Mouse (Mus musculus) cerebellum, postnatal 36 days (tissue): ENCODE data around the gene Hist1h2ak.
"Not testable (repeated sequence)": the region's sequence is repeated elsewhere in the genome, so short reads cannot be mapped to it uniquely, and the experiment has no call there.

Experiments
- DNase-seq, 2 experiments: peaks; one replicate each; pipeline ENCODE4 v3.0.0; 2021 to 2022; ENCODE audit warnings: mixed read lengths in 2 of 2

The Hist1h2ak gene

GRCm38 (mm10) chr13:21753524-21754285 is at the start of gene Hist1h2ak, which contains the start of gene Hist1h2bn:
Gene Hist1h2ak, minus strand, starts transcription at chr13:21753827.
Gene Hist1h2bn, plus strand, starts transcription at chr13:21754123.
- DNase-seq, result peak; percentile 40 to 75

- DNase-seq, result not testable (repeated sequence)
Observed at GRCm38 (mm10) chr13:21803058-21803457, 49.4 kb upstream of the Hist1h2ak start.

- DNase-seq, result not testable (repeated sequence)
Observed at GRCm38 (mm10) chr13:21797163-21797562, 43.5 kb upstream of the Hist1h2ak start.

- DNase-seq, result no peak
Observed at GRCm38 (mm10) chr13:21795584-21795983, 42.0 kb upstream of the Hist1h2ak start.

- no peak for DNase-seq
Observed at GRCm38 (mm10) chr13:21790601-21791283, 37.1 kb upstream of the Hist1h2ak start.

- no peak for DNase-seq
Observed at GRCm38 (mm10) chr13:21789925-21790324, 36.3 kb upstream of the Hist1h2ak start.

GRCm38 (mm10) chr13:21787760-21788593 is 34.4 kb upstream of the Hist1h2ak start:
- DNase-seq, result no peak

GRCm38 (mm10) chr13:21786899-21787629 is 33.4 kb upstream of the Hist1h2ak start, which contains the start of the genes Hist1h2an and Hist1h2bp:
Gene Hist1h2an, minus strand, starts transcription at chr13:21787218.
Gene Hist1h2bp, plus strand, starts transcription at chr13:21787461.
- DNase-seq, result peak; percentile 78 to 90

- no peak for DNase-seq
Observed at GRCm38 (mm10) chr13:21786189-21786898, 32.7 kb upstream of the Hist1h2ak start.

- DNase-seq, result no peak
Observed at GRCm38 (mm10) chr13:21784311-21784710, 30.7 kb upstream of the Hist1h2ak start.

- no peak for DNase-seq
Observed at GRCm38 (mm10) chr13:21783734-21784161, 30.1 kb upstream of the Hist1h2ak start.

- peak; percentile 41 to 66 for DNase-seq
Observed at GRCm38 (mm10) chr13:21783255-21783617, 29.6 kb upstream of the Hist1h2ak start, which contains the start of gene Hist1h3i. Gene Hist1h3i, minus strand, starts transcription at chr13:21783370.

- DNase-seq, result peak; percentile 12 to 21
Observed at GRCm38 (mm10) chr13:21782361-21783254, 29.0 kb upstream of the Hist1h2ak start.

- no peak for DNase-seq
Observed at GRCm38 (mm10) chr13:21781639-21782038, 28.0 kb upstream of the Hist1h2ak start.

GRCm38 (mm10) chr13:21781021-21781555 is 27.5 kb upstream of the Hist1h2ak start:
- DNase-seq, result no peak

GRCm38 (mm10) chr13:21779767-21780731 is 26.4 kb upstream of the Hist1h2ak start, which contains the start of gene Hist1h1b:
Gene Hist1h1b, minus strand, starts transcription at chr13:21780625.
- peak; percentile 74 to 75 for DNase-seq

GRCm38 (mm10) chr13:21778814-21779766 is 25.5 kb upstream of the Hist1h2ak start:
- peak; percentile 52 to 68 for DNase-seq
